Mouse (Mus musculus) CH12.LX (cell line): Measurements from ENCODE around the gene Psmb1.

Experiments used
- CTCF ChIP-seq, 2 experiments: IDR thresholded peaks in 1 of 2; conservative IDR thresholded peaks in 1 of 2; 2 replicates each; pipeline ENCODE4 v1.5.1; 2011 to 2012; ENCODE audit warnings: low read depth in 2 of 2, low read length in 2 of 2, improper control_type of control experiment in 1 of 2, inconsistent platforms in 1 of 2, mild to moderate bottlenecking in 1 of 2, moderate library complexity in 1 of 2
- KAT2A ChIP-seq: IDR thresholded peaks from 2 replicates; pipeline ENCODE4 v1.6.1; 2012; ENCODE audit warnings: low read length, improper control_type of control experiment, inconsistent platforms; ENCODE audit not compliant: insufficient replicate concordance
- MAZ ChIP-seq: IDR thresholded peaks from 2 replicates; pipeline ENCODE4 v1.6.1; 2012; ENCODE audit warnings: low read depth, mild to moderate bottlenecking, inconsistent platforms, low read length, improper control_type of control experiment, moderate library complexity
- NELFE ChIP-seq: IDR thresholded peaks from 2 replicates; pipeline ENCODE4 v1.6.1; 2011; ENCODE audit warnings: low read depth, low read length, improper control_type of control experiment
- POLR2A ChIP-seq: IDR thresholded peaks from 2 replicates; pipeline ENCODE4 v1.6.1; 2011; ENCODE audit warnings: low read depth, mild to moderate bottlenecking, improper control_type of control experiment, low read length
- RCOR1 ChIP-seq: conservative IDR thresholded peaks from 2 replicates; pipeline ENCODE4 v1.6.1; 2012; ENCODE audit warnings: low read depth, mild to moderate bottlenecking, inconsistent platforms, low read length, improper control_type of control experiment
- SIN3A ChIP-seq: IDR thresholded peaks from 2 replicates; pipeline ENCODE4 v1.6.1; 2012; ENCODE audit warnings: low read length, improper control_type of control experiment, inconsistent platforms
- TBP ChIP-seq: conservative IDR thresholded peaks from 2 replicates; pipeline ENCODE4 v1.6.1; 2011; ENCODE audit warnings: low read depth, low read length, improper control_type of control experiment
- UBTF ChIP-seq: IDR thresholded peaks from 2 replicates; pipeline ENCODE4 v1.6.1; 2012; ENCODE audit warnings: low read depth, mild to moderate bottlenecking, inconsistent platforms, low read length, improper control_type of control experiment, moderate library complexity
- ZC3H11A ChIP-seq: IDR thresholded peaks from 2 replicates; pipeline ENCODE4 v1.6.1; 2012; ENCODE audit warnings: low read depth, mild to moderate bottlenecking, inconsistent platforms, low read length, improper control_type of control experiment

DNA sequence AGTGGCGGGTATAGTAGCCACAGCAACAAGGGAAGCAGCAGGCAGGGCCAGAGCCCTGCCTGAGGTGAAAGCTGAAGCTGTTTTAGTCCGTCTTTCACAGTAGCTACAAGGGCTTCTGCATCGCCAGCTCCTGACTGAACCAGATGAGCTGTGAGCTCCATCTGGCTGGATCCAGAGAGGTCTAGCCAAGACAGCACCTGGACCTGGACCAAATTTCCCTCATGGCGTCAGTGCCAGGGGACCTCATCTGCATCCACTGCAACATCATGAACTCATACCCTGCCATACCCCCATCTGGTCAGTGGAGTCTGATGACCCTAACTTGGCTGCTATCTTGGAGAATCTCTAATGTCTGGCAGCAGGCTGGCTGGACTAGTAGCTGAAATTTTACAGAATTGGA is 39.8 kb downstream of the Psmb1 start:
- TF ChIP-seq POLR2A = no peak
- no peak for TF ChIP-seq CTCF (conservative IDR thresholded peaks at IDR 0.05 in 1 of 2, IDR thresholded peaks at IDR 0.05 in 1 of 2; ENCODE audit: low read depth in 2 of 2, low read length in 2 of 2)
- no peak for TF ChIP-seq KAT2A
- no peak for TF ChIP-seq MAZ
- TF ChIP-seq UBTF = no peak
- TF ChIP-seq TBP = no peak
- no peak for TF ChIP-seq NELFE
- TF ChIP-seq RCOR1 = no peak
- no peak for TF ChIP-seq SIN3A
- no peak for TF ChIP-seq ZC3H11A
